ENCODE assay signal across 28 mouse cellular contexts in genomic region chr4:126792341-126793102, GRCm38 (mm10). TPM values are rescaled to one million over a fixed set of nuclear protein-coding genes. Genes with fewer than 3 reads are reported as not detected.
DNase-seq lines count a peak whose midpoint lies in the region; TF ChIP-seq lines count a peak whose summit lies in the region.
"Had no signal": no experiment of that assay in that cellular context is flagged by ENCODE, and none has a peak within 500 bp of the region (broad histone marks: within the 10 kb centered on the region; RNA-seq: fewer than 3 reads in every experiment).

No protein-coding gene starts in this region.

- peaks cover 11% of the 10 kb centered on the region for H3K4me1 ChIP-seq in cortical plate, adult 2 months (ENCODE audit: control insufficient read depth, insufficient read depth, low read length)
- H3K4me1 ChIP-seq: embryonic facial prominence, embryonic 10.5 days; forebrain, embryonic 13.5 days; heart, embryonic 10.5 days; hindbrain, embryonic 12.5 days had no signal

- TF ChIP-seq POLR2A in cortical plate, adult 2 months (IDR thresholded peaks at IDR 0.05; ENCODE audit: extremely low read depth, insufficient read depth, low read length), result no peak

- TF ChIP-seq CTCF in cortical plate, adult 2 months (IDR thresholded peaks at IDR 0.05; ENCODE audit: extremely low read depth, insufficient read depth, low read length), result no peak

- peak; percentile 25 to 45 for DNase-seq in frontal cortex, adult 2 months (ENCODE audit: extremely low spot score in 1 of 2, low spot score in 1 of 2)
- DNase-seq in frontal cortex, postnatal 14 days (ENCODE audit: low spot score in 2 of 2), result no peak
- peak; percentile 73 for DNase-seq in layer of hippocampus, adult 9-11 months
- DNase-seq in layer of hippocampus, postnatal 25 days (ENCODE audit: extremely low spot score in 1 of 2, low spot score in 1 of 2), result no peak
- DNase-seq in right cerebral cortex, adult 18-20 months, result peak; percentile 53
- DNase-seq in right cerebral cortex, postnatal 10 days (ENCODE audit: low spot score in 2 of 2), result no peak
- no peak for DNase-seq in T-cell, adult 2 months (ENCODE audit: low spot score)
- DNase-seq: adrenal gland, postnatal 14 days; cerebellum, adult 18-20 months; cerebellum, adult 9-11 months; cerebellum, postnatal 36 days; forebrain, postnatal 0 days; gastrocnemius, adult 2 months; gastrocnemius, postnatal 25 days; heart, postnatal 10 days; heart, postnatal 4 days had no signal

- peak overlapping the region; percentile 9; the same call in 1 of the 2 replicates for H3K27ac ChIP-seq in cortical plate, adult 2 months (ENCODE audit: insufficient read depth, low read length)
- H3K27ac ChIP-seq: embryonic facial prominence, embryonic 10.5 days; forebrain, embryonic 13.5 days; gastrocnemius, adult 2 months; heart, embryonic 10.5 days; hindbrain, embryonic 12.5 days; hindbrain, postnatal 0 days had no signal

- H3K4me3 ChIP-seq in cortical plate, adult 2 months (ENCODE audit: insufficient read depth, low read length), result no peak overlapping the region
- H3K4me3 ChIP-seq: embryonic facial prominence, embryonic 10.5 days; forebrain, embryonic 13.5 days; gastrocnemius, adult 2 months; heart, embryonic 10.5 days; hindbrain, embryonic 12.5 days had no signal

RNA-seq across cellular contexts. Expression of gene AU040320, which starts 39.2 kb away (rescaled TPM):
- polyA plus RNA-seq in frontal cortex, adult 2 months (2012; rRNA removed), result 50.5 and 53.4 TPM in 2 replicates
- total RNA-seq in layer of hippocampus, postnatal 25 days (2021), result 10 to 100 TPM; 64.7 to 66.9 TPM
- 43.0 and 43.6 TPM in 2 replicates for polyA plus RNA-seq in cortical plate, adult 2 months (2012; rRNA removed)

RNA-seq across cellular contexts. Expression of gene Ncdn, which starts 39.3 kb away (rescaled TPM):
- 953 and 983 TPM in 2 replicates for polyA plus RNA-seq in frontal cortex, adult 2 months (2012; rRNA removed)
- 1,000 to 10,000 TPM; 1,823 to 1,918 TPM for total RNA-seq in layer of hippocampus, postnatal 25 days (2021)
- polyA plus RNA-seq in cortical plate, adult 2 months (2012; rRNA removed), result 896 and 954 TPM in 2 replicates

RNA-seq across cellular contexts. Expression of gene Tfap2e, which starts 56.5 kb away (rescaled TPM):
- polyA plus RNA-seq in frontal cortex, adult 2 months (2012; rRNA removed), result 0.04 TPM in 1 of 2 replicates, not detected in the other
- not detected for total RNA-seq in layer of hippocampus, postnatal 25 days (2021)
- polyA plus RNA-seq in cortical plate, adult 2 months (2012; rRNA removed), result not detected in 2 replicates
- total RNA-seq: adrenal gland, adult 18-20 months; adrenal gland, postnatal 14 days; gastrocnemius, adult 2 months; gastrocnemius, postnatal 25 days; granulocyte monocyte progenitor cell, adult 5-6 weeks; heart, postnatal 10 days; heart, postnatal 4 days; hindbrain, postnatal 0 days; MEL had no signal
- polyA plus RNA-seq: activated CD4-positive, CD25-positive, alpha-beta regulatory T cell, adult 4 months; C2C12; embryonic facial prominence, embryonic 10.5 days; heart, embryonic 10.5 days; heart, embryonic 14.5 days had no signal

Comparison
In these comparisons a context has a peak if more than half of its experiments do, and no peak if none do; other contexts are left out.
1. DNase-seq: peak in frontal cortex, adult 2 months (2 of 2), layer of hippocampus, adult 9-11 months (single experiment) and right cerebral cortex, adult 18-20 months (single experiment); none in frontal cortex, postnatal 14 days (0 of 2), layer of hippocampus, postnatal 25 days (0 of 2), right cerebral cortex, postnatal 10 days (0 of 2) and T-cell, adult 2 months (single experiment).